Mouse (Mus musculus) naive thymus-derived CD4-positive, alpha-beta T cell, adult 2 months (primary cell): Measurements from ENCODE around the gene Ttn.

Experiments
- DNase-seq: peaks from one replicate; pipeline ENCODE4 v3.0.0-alpha.2; 2011; ENCODE audit warnings: low read depth

The Ttn gene

GRCm38 (mm10) chr2:76962045-76962432, 20.3 kb downstream of the Ttn start:
- no peak for DNase-seq

- DNase-seq = no peak
Measured at GRCm38 (mm10) chr2:76961420-76962044, 20.8 kb downstream of the Ttn start.

GRCm38 (mm10) chr2:76949774-76950173, 32.6 kb downstream of the Ttn start:
- DNase-seq = no peak

- DNase-seq = no peak
Measured at GRCm38 (mm10) chr2:76938515-76938914, 43.8 kb downstream of the Ttn start.

GRCm38 (mm10) chr2:76929718-76930117, 52.6 kb downstream of the Ttn start:
- peak; percentile 5 for DNase-seq

- DNase-seq = no peak
Measured at GRCm38 (mm10) chr2:76928816-76929215, 53.5 kb downstream of the Ttn start.

GRCm38 (mm10) chr2:76928298-76928697, 54.0 kb downstream of the Ttn start:
- DNase-seq = no peak

- DNase-seq = no peak
Measured at GRCm38 (mm10) chr2:76926927-76927326, 55.4 kb downstream of the Ttn start.

- no peak for DNase-seq
Measured at GRCm38 (mm10) chr2:76914959-76915358, 67.4 kb downstream of the Ttn start.

- DNase-seq = no peak
Measured at GRCm38 (mm10) chr2:76908705-76909457, 73.5 kb downstream of the Ttn start.

GRCm38 (mm10) chr2:76903351-76903750, 79.0 kb downstream of the Ttn start:
- DNase-seq = no peak

GRCm38 (mm10) chr2:76901476-76902086, 80.8 kb downstream of the Ttn start:
- DNase-seq = no peak

GRCm38 (mm10) chr2:76899886-76900285, 82.5 kb downstream of the Ttn start:
- DNase-seq = no peak

GRCm38 (mm10) chr2:76896990-76897389, 85.4 kb downstream of the Ttn start:
- DNase-seq = no peak

- DNase-seq = no peak
Measured at GRCm38 (mm10) chr2:76895327-76895726, 87.0 kb downstream of the Ttn start.

- no peak for DNase-seq
Measured at GRCm38 (mm10) chr2:76888721-76889120, 93.6 kb downstream of the Ttn start.

- DNase-seq = no peak
Measured at GRCm38 (mm10) chr2:76885855-76886254, 96.5 kb downstream of the Ttn start.

- DNase-seq = no peak
Measured at GRCm38 (mm10) chr2:76881406-76881805, 100.9 kb downstream of the Ttn start.

- DNase-seq = no peak
Measured at GRCm38 (mm10) chr2:76875587-76875986, 106.8 kb downstream of the Ttn start.

GRCm38 (mm10) chr2:76866928-76867327, 115.4 kb downstream of the Ttn start:
- peak; percentile 39 for DNase-seq

- no peak for DNase-seq
Measured at GRCm38 (mm10) chr2:76865497-76865896, 116.8 kb downstream of the Ttn start.

- DNase-seq = no peak
Measured at GRCm38 (mm10) chr2:76861327-76861726, 121.0 kb downstream of the Ttn start.

GRCm38 (mm10) chr2:76850066-76850465, 132.3 kb downstream of the Ttn start:
- DNase-seq = no peak
